Mouse (Mus musculus) stomach, postnatal 0 days (tissue): Measurements from ENCODE around the gene Fam216a.

Source experiments
- CTCF ChIP-seq: IDR thresholded peaks from 2 replicates; pipeline ENCODE4 v1.5.1; 2016; ENCODE audit warnings: antibody characterized with exemption, low read depth, mild to moderate bottlenecking, moderate library complexity
- EP300 ChIP-seq: optimal IDR thresholded peaks from 2 replicates; pipeline ENCODE3; 2016; ENCODE audit warnings: antibody characterized with exemption

DNA sequence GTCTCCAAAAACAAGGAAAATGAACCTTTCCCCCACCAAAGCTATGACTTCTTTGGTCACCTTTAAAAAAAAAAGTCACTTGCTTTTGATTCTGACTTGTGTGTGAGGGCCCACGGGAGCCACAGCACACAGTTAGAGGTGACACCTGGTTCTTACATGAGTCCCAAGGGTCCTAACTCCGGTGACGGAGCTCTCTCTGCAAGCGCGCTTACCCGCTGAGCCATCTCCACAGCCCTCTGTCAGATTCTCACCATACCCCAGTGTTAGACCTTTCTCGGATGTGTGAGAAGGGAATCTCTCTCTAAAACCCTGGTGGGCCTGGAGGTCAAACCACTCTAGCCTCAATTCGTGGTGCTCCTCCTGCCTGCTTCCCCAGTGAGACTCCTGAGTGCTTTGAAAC is 25.3 kb upstream of the Fam216a start:
- TF ChIP-seq CTCF = no peak
- no peak for TF ChIP-seq EP300
